Mouse (Mus musculus): ENCODE data around the gene Bcr. TPM values are rescaled to one million over a fixed set of nuclear protein-coding genes. Genes with fewer than 3 reads are reported as not detected.

Bcr gene
- polyA plus RNA-seq (2012; ENCODE audit: insufficient read depth, low replicate concordance): 20.8 and 30.9 TPM in 2 replicates

- Histone ChIP-seq H3K4me3 (replicated peaks) (peak within 1 kb of the TSS; percentile 92), H3K27me3 (replicated peaks) (no peaks in the 10 kb centered on the region), H3K9me3 (no peaks in the 10 kb centered on the region), H3K36me3 (replicated peaks; ENCODE audit: low read length) (peaks cover 30% of the 10 kb centered on the region), H3K4me1 (peaks cover 90% of the 10 kb centered on the region)
- TF ChIP-seq GATA1 (IDR thresholded peaks at IDR 0.05; ENCODE audit: borderline replicate concordance, low read length) (no peak), FLI1 (IDR thresholded peaks at IDR 0.05; ENCODE audit: low read length) (no peak)
These were observed at the start of gene Bcr for GRCm38 (mm10) chr10:75060217-75060842. Gene Bcr (plus strand): TSS chr10:75060592.

GRCm38 (mm10) chr10:75010704-75011103, 49.7 kb upstream of the Bcr start:
- H3K4me1 ChIP-seq: peaks cover 96% of the 10 kb centered on the region
- no peak overlapping the region for H3K4me3 ChIP-seq (replicated peaks)
- TF ChIP-seq GATA1 (IDR thresholded peaks at IDR 0.05; ENCODE audit: borderline replicate concordance, low read length) (no peak), FLI1 (IDR thresholded peaks at IDR 0.05; ENCODE audit: low read length) (no peak)
- peaks cover 96% of the 10 kb centered on the region for H3K36me3 ChIP-seq (replicated peaks; ENCODE audit: low read length)
- H3K9me3 ChIP-seq: no peaks in the 10 kb centered on the region
- H3K27me3 ChIP-seq (replicated peaks): no peaks in the 10 kb centered on the region

GRCm38 (mm10) chr10:75015465-75015864, 44.9 kb upstream of the Bcr start:
- Histone ChIP-seq H3K4me3 (replicated peaks) (no peak overlapping the region), H3K36me3 (replicated peaks; ENCODE audit: low read length) (peaks cover 86% of the 10 kb centered on the region), H3K27me3 (replicated peaks) (no peaks in the 10 kb centered on the region), H3K9me3 (peaks cover 3% of the 10 kb centered on the region; the same call in 1 of the 2 replicates), H3K4me1 (peaks cover 95% of the 10 kb centered on the region)
- TF ChIP-seq FLI1 (IDR thresholded peaks at IDR 0.05; ENCODE audit: low read length): no peak
- no peak for TF ChIP-seq GATA1 (IDR thresholded peaks at IDR 0.05; ENCODE audit: borderline replicate concordance, low read length)

GRCm38 (mm10) chr10:75016481-75016880, 43.9 kb upstream of the Bcr start:
- Histone ChIP-seq H3K9me3 (peaks cover 3% of the 10 kb centered on the region; the same call in 1 of the 2 replicates), H3K27me3 (replicated peaks) (no peaks in the 10 kb centered on the region), H3K36me3 (replicated peaks; ENCODE audit: low read length) (peaks cover 77% of the 10 kb centered on the region), H3K4me3 (replicated peaks) (no peak overlapping the region), H3K4me1 (peaks cover 95% of the 10 kb centered on the region)
- TF ChIP-seq FLI1 (IDR thresholded peaks at IDR 0.05; ENCODE audit: low read length): no peak
- no peak for TF ChIP-seq GATA1 (IDR thresholded peaks at IDR 0.05; ENCODE audit: borderline replicate concordance, low read length)

- peaks cover 74% of the 10 kb centered on the region for H3K36me3 ChIP-seq (replicated peaks; ENCODE audit: low read length)
- H3K4me1 ChIP-seq: peaks cover 75% of the 10 kb centered on the region
- no peak overlapping the region for H3K4me3 ChIP-seq (replicated peaks)
- TF ChIP-seq FLI1 (IDR thresholded peaks at IDR 0.05; ENCODE audit: low read length) (no peak), GATA1 (IDR thresholded peaks at IDR 0.05; ENCODE audit: borderline replicate concordance, low read length) (no peak)
- peaks cover 29% of the 10 kb centered on the region for H3K9me3 ChIP-seq
- peaks cover 3% of the 10 kb centered on the region for H3K27me3 ChIP-seq (replicated peaks)
These were observed 40.1 kb upstream of the Bcr start for GRCm38 (mm10) chr10:75020271-75020670.

- Histone ChIP-seq H3K27me3 (replicated peaks) (peaks cover 3% of the 10 kb centered on the region), H3K4me3 (replicated peaks) (no peak overlapping the region), H3K9me3 (peaks cover 29% of the 10 kb centered on the region), H3K36me3 (replicated peaks; ENCODE audit: low read length) (peaks cover 69% of the 10 kb centered on the region), H3K4me1 (peaks cover 71% of the 10 kb centered on the region)
- TF ChIP-seq GATA1 (IDR thresholded peaks at IDR 0.05; ENCODE audit: borderline replicate concordance, low read length) (no peak), FLI1 (IDR thresholded peaks at IDR 0.05; ENCODE audit: low read length) (no peak)
These were observed 39.3 kb upstream of the Bcr start for GRCm38 (mm10) chr10:75021138-75021537.

GRCm38 (mm10) chr10:75026491-75026890, 33.9 kb upstream of the Bcr start:
- Histone ChIP-seq H3K27me3 (replicated peaks) (peaks cover 3% of the 10 kb centered on the region), H3K4me3 (replicated peaks) (no peak overlapping the region), H3K36me3 (replicated peaks; ENCODE audit: low read length) (peaks cover 49% of the 10 kb centered on the region), H3K9me3 (peaks cover 31% of the 10 kb centered on the region), H3K4me1 (peaks cover 66% of the 10 kb centered on the region)
- TF ChIP-seq GATA1 (IDR thresholded peaks at IDR 0.05; ENCODE audit: borderline replicate concordance, low read length): no peak
- TF ChIP-seq FLI1 (IDR thresholded peaks at IDR 0.05; ENCODE audit: low read length): no peak

GRCm38 (mm10) chr10:75028743-75029142, 31.6 kb upstream of the Bcr start:
- 0 out of 3 replicates have a peak, but pooled peaks have one; percentile 56 for TF ChIP-seq GATA1 (IDR thresholded peaks at IDR 0.05; ENCODE audit: borderline replicate concordance, low read length)
- TF ChIP-seq FLI1 (IDR thresholded peaks at IDR 0.05; ENCODE audit: low read length): no peak
- Histone ChIP-seq H3K9me3 (peaks cover 16% of the 10 kb centered on the region), H3K4me1 (peaks cover 74% of the 10 kb centered on the region), H3K36me3 (replicated peaks; ENCODE audit: low read length) (peaks cover 28% of the 10 kb centered on the region), H3K4me3 (replicated peaks) (peak overlapping the region; percentile 51), H3K27me3 (replicated peaks) (no peaks in the 10 kb centered on the region)

- Histone ChIP-seq H3K4me1 (peaks cover 75% of the 10 kb centered on the region), H3K9me3 (peaks cover 8% of the 10 kb centered on the region), H3K36me3 (replicated peaks; ENCODE audit: low read length) (peaks cover 20% of the 10 kb centered on the region), H3K27me3 (replicated peaks) (no peaks in the 10 kb centered on the region), H3K4me3 (replicated peaks) (no peak overlapping the region)
- TF ChIP-seq FLI1 (IDR thresholded peaks at IDR 0.05; ENCODE audit: low read length) (no peak), GATA1 (IDR thresholded peaks at IDR 0.05; ENCODE audit: borderline replicate concordance, low read length) (no peak)
These were observed 30.7 kb upstream of the Bcr start for GRCm38 (mm10) chr10:75029677-75030076.

GRCm38 (mm10) chr10:75030234-75030633, 30.2 kb upstream of the Bcr start:
- Histone ChIP-seq H3K27me3 (replicated peaks) (no peaks in the 10 kb centered on the region), H3K4me3 (replicated peaks) (no peak overlapping the region), H3K9me3 (peaks cover 5% of the 10 kb centered on the region), H3K36me3 (replicated peaks; ENCODE audit: low read length) (peaks cover 15% of the 10 kb centered on the region), H3K4me1 (peaks cover 74% of the 10 kb centered on the region)
- TF ChIP-seq GATA1 (IDR thresholded peaks at IDR 0.05; ENCODE audit: borderline replicate concordance, low read length): no peak
- no peak for TF ChIP-seq FLI1 (IDR thresholded peaks at IDR 0.05; ENCODE audit: low read length)
